Mouse (Mus musculus) liver, embryonic 14.5 days (tissue): ENCODE data around the gene Cckar. TPM values are rescaled to one million over a fixed set of nuclear protein-coding genes. Genes with fewer than 3 reads are reported as not detected.
"Not testable (repeated sequence)": the region's sequence is repeated elsewhere in the genome, so short reads cannot be mapped to it uniquely, and the experiment has no call there.

Source experiments
- ATAC-seq: fragments of 200-750 bp; cut with Nextera tagmentation; 2 replicates; pipeline ENCODE4 v1.8.0; 2017; ENCODE audit warnings: moderate number of reproducible peaks, mild to moderate bottlenecking, moderate library complexity; ENCODE audit not compliant: insufficient read depth
- DNase-seq, 3 experiments: peaks; one replicate each; pipeline ENCODE4 v3.0.0-alpha.2; 2012 to 2013; ENCODE audit warnings: low read depth in 3 of 3, low spot score in 3 of 3
- H3K27ac ChIP-seq: fragments of 300-500 bp; sonication (generic); 2 replicates; pipeline ENCODE4 v1.5.1; 2014; ENCODE audit warnings: moderate library complexity, mild to moderate bottlenecking, control low read depth, inconsistent platforms
- H3K27me3 ChIP-seq: fragments of 300-500 bp; sonication (generic); 2 replicates; pipeline ENCODE4 v1.6.1; 2014; ENCODE audit warnings: mild to moderate bottlenecking, low read length, moderate library complexity; ENCODE audit not compliant: control insufficient read depth, insufficient read depth
- H3K36me3 ChIP-seq: fragments of 300-500 bp; sonication (generic); replicated peaks from 2 replicates; pipeline ENCODE4 v1.6.1; 2014; ENCODE audit warnings: low read depth; ENCODE audit not compliant: control insufficient read depth, insufficient read depth
- H3K4me1 ChIP-seq, 2 experiments: fragments of 200-500 bp in 1 of 2; fragments of 300-500 bp in 1 of 2; sonication (generic) in 1 of 2; replicated peaks; 2 replicates each; pipeline ENCODE4 v1.6.1; 2012 to 2014; ENCODE audit warnings: antibody characterized with exemption in 1 of 2, inconsistent platforms in 1 of 2, low read length in 1 of 2; ENCODE audit not compliant: control insufficient read depth in 2 of 2, insufficient read depth in 2 of 2
- H3K4me2 ChIP-seq: fragments of 300-500 bp; sonication (generic); 2 replicates; pipeline ENCODE4 v1.6.1; 2014; ENCODE audit warnings: low read depth, mild to moderate bottlenecking, control low read depth, moderate library complexity
- H3K4me3 ChIP-seq, 2 experiments: fragments of 200-500 bp in 1 of 2; fragments of 300-500 bp in 1 of 2; sonication (generic) in 1 of 2; 2 replicates each; pipeline ENCODE4 v1.5.1; 2012 to 2014; ENCODE audit warnings: low read depth in 2 of 2, low read length in 2 of 2, mild to moderate bottlenecking in 2 of 2, control low read depth in 1 of 2, inconsistent platforms in 1 of 2, moderate library complexity in 1 of 2; ENCODE audit not compliant: insufficient read depth in 1 of 2
- H3K9ac ChIP-seq: fragments of 300-500 bp; sonication (generic); replicated peaks from 2 replicates; pipeline ENCODE4 v1.6.1; 2014; ENCODE audit warnings: mild to moderate bottlenecking, control low read depth, moderate library complexity
- H3K9me3 ChIP-seq: fragments of 300-500 bp; sonication (generic); 2 replicates; pipeline ENCODE4 v1.6.1; 2016; ENCODE audit warnings: low read length, mixed read lengths; ENCODE audit not compliant: control insufficient read depth
- CTCF ChIP-seq: IDR thresholded peaks from 2 replicates; pipeline ENCODE4 v1.5.1; 2016; ENCODE audit warnings: antibody characterized with exemption, low read depth, control low read depth
- EP300 ChIP-seq: IDR thresholded peaks from 2 replicates; pipeline ENCODE4 v1.6.1; 2016; ENCODE audit warnings: antibody characterized with exemption, low read depth
- WGBS: fragments of 180-500 bp; shearing (Covaris S2); extraction: QIAGEN DNeasy Blood & Tissue Kit; methylation state at CpG from one replicate; pipeline ENCODE4 v1.1.7; 2014; ENCODE audit not compliant: insufficient replicate concordance; 5-methylcytosine and 5-hydroxymethylcytosine counted together
- polyA plus RNA-seq, 2 experiments: library from polyadenylated mRNA; depleted of rRNA in 1 of 2; stranded (reverse) in 1 of 2; unstranded in 1 of 2; fragments of >200 nt; fragmentation: Nextera tagmentation in 1 of 2; extraction: Ambion mirVana in 1 of 2; gene quantifications; 2 replicates each; pipeline versions ENCODE4 v1.2.1 to v1.2.3; 2012 to 2014

Cckar gene
- polyA plus RNA-seq, 2 experiments, result 0.08 to 0.10 TPM

DNA sequence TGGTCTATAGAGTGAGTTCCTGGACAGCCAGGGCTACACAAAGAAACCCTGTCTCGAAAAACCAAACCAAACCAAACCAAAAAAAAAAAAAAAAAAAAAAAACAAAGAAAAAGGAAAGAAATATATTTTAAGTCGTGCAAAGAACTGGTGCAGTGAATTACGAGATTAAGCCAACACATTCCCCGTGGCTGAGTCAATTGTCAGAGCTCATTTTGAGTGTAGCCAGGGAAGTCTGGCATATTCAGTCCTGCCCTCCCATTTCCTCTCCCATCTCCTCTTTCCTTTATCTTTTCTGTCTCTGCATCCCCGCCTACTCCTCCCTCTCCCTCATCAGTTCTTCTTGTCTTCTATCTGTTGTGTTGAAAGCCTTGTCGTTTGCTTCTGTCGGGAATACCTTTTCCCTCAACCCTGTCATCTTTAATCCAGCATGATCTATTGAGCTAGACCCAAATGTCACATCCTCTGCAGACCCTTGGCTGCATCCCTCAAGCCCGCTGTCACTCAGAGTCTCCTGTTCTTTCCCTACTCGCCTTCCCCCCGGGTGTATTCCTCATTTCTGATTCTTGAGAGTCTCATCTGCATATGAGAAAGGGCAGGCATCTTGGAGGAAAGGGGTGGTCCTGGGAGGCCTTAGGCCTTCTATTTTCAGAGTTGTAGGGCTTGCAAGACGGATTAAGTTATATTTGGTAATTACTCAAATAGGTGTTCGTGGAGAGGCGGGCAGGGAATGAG is 29.3 kb downstream of the Cckar start:
- no peak overlapping the region for H3K27ac ChIP-seq
- no peaks in the 10 kb centered on the region for H3K27me3 ChIP-seq
- TF ChIP-seq EP300 (no peak), CTCF (no peak)
- no peak for ATAC-seq
- no peaks in the 10 kb centered on the region for H3K9me3 ChIP-seq
- 34% methylated on average over 13 of the region's 13 CpGs for WGBS
- H3K36me3 ChIP-seq, result no peaks in the 10 kb centered on the region
- no peak overlapping the region for H3K4me2 ChIP-seq
- no peaks in the 10 kb centered on the region for H3K4me1 ChIP-seq
- no peak for DNase-seq
- no peak overlapping the region for H3K4me3 ChIP-seq
- H3K9ac ChIP-seq, result no peak overlapping the region

DNA sequence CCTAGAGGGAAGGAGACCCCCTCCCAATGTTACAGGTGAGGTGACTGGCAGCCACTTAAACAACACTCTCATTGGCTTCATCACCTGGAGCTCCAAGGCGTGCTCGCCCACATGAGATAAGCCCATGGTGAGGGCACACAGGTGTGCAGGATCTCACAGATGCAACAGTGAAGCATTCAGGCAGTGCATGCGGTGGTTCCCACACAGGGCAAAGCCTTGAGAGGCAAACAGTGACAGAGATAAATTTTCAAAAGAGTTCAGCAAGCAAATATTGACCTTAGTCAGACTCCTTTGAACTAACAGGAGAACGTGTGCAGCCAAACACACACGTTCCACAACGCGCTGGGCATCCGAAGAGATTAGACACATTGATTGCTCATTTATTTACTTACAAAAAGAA is 30.8 kb downstream of the Cckar start:
- WGBS, result 66% methylated on average over 8 of the region's 8 CpGs
- DNase-seq, result no peak

DNA sequence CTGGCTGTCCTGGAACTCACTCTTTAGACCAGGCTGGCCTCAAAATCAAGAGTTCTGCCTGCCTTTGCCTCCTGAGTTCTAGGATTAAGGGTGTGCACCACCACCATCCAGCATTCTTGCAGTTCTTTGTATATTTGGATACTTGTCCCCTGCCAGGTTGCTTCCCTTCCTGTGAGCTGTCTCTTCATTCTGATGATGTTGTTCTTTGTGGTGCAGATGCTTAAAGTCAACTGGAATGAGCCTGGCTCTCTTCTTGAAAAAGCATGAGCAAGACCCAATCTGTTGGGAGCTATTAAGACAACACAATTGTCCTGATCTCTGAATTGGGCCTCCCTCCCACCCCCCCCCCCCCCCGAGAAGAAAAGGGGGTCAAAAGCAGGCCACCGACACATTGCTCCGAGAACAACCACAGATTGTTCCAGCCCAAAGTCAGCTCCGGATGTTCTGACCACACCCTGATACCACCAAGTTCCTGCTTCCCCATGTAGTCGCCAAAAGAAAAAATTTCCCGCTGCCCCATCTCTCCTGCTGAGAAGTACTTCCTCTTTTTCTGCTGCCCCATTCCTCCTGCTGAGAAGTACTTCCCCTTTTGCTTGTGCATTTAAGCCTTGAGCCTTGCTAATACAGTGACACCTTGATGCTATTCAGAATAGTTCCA is 33.9 kb downstream of the Cckar start:
- H3K4me2 ChIP-seq, H3K27me3 ChIP-seq, ATAC-seq, DNase-seq, H3K27ac ChIP-seq, H3K4me1 ChIP-seq, H3K9me3 ChIP-seq, H3K9ac ChIP-seq, H3K4me3 ChIP-seq, H3K36me3 ChIP-seq: not testable (repeated sequence)
- 74% methylated on average over 6 of the region's 6 CpGs for WGBS

More for the DNA sequence above, 30.8 kb downstream of the Cckar start:
- Histone ChIP-seq H3K27me3 (no peaks in the 10 kb centered on the region), H3K9me3 (no peaks in the 10 kb centered on the region), H3K4me2 (no peak overlapping the region), H3K9ac (no peak overlapping the region), H3K4me3 (no peak overlapping the region), H3K36me3 (no peaks in the 10 kb centered on the region), H3K27ac (no peak overlapping the region), H3K4me1 (no peaks in the 10 kb centered on the region)
- no peak for ATAC-seq
- TF ChIP-seq CTCF (no peak), EP300 (no peak)

DNA sequence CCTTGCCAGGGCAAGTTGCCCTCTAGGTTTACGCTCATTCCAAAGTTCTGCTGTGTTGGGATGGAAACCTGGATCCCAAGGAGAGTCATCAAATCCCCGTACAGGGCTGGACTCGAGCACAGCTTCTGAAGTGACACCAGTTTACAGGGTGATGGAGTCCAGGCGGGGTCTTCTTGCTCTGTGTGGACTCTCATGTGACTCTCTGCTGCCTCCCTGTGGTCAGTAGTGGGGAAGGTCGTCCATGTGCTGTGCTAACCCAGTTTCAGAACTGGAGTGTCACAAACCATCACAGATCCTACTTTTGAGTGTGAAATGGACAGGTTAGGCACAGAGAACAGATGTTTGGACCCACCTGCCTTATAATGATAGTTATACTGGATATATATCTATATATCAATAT is 35.2 kb downstream of the Cckar start:
- H3K9me3 ChIP-seq, result no peaks in the 10 kb centered on the region
- no peak overlapping the region for H3K4me2 ChIP-seq
- H3K9ac ChIP-seq, result no peak overlapping the region
- H3K4me1 ChIP-seq, result no peaks in the 10 kb centered on the region
- no peaks in the 10 kb centered on the region for H3K36me3 ChIP-seq
- H3K27me3 ChIP-seq, result no peaks in the 10 kb centered on the region
- ATAC-seq (no peak), DNase-seq (peak; percentile 9 to 32 (median 22))
- TF ChIP-seq CTCF (peak; percentile 82), EP300 (no peak)
- WGBS, result 23% methylated on average over 5 of the region's 5 CpGs
- no peak overlapping the region for H3K4me3 ChIP-seq
- H3K27ac ChIP-seq, result no peak overlapping the region

DNA sequence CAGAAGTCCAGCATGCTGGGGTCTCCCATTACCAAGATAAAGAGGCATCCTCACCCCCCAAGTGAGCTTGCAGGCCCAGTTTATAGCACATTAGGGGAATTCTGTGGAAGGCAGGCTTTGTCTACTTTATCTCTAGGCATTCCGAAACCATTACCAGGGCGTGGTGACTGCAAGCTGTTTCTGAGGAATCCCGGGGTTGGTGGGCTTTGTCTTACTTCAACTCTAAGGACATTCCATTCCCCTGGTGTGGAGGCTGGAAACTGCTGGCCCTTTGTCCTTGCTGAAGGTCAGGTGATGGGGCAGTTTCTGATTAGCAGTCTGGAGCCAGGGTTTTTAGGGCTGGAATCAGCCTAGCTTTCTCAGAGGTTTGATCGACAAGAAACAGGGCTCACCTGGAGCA is 36.0 kb downstream of the Cckar start:
- TF ChIP-seq CTCF, result no peak
- TF ChIP-seq EP300, result no peak
- Histone ChIP-seq H3K9ac (no peak overlapping the region), H3K9me3 (no peaks in the 10 kb centered on the region), H3K27ac (no peak overlapping the region), H3K4me1 (no peaks in the 10 kb centered on the region), H3K27me3 (no peaks in the 10 kb centered on the region), H3K4me3 (no peak overlapping the region), H3K4me2 (no peak overlapping the region), H3K36me3 (no peaks in the 10 kb centered on the region)
- 57% methylated on average over 4 of the region's 4 CpGs for WGBS
- ATAC-seq (no peak), DNase-seq (no peak)
